Mouse (Mus musculus): ENCODE results near the gene Il25.

DNA sequence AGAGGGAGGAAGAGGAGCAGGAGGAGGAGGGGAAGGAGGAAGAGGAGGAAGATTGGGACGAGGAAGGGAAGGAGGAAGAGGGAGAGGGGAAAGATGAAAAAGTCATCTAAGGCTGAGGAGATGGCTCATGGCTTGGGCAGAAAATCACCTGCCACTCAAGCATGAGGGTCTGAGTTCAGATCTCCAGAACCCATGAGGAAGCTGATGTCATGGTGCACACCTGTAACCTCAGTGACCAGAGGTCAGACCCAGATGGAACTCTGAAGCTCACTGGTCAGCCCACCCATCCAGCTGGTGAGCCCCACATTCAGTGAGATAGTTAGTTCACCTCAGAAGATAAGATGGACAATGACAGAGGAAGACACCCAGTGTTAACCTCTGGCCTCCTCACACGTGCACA, 12.4 kb downstream of the Il25 start:
- no peak for TF ChIP-seq CTCF (IDR thresholded peaks at IDR 0.05; ENCODE audit: borderline replicate concordance, insufficient read depth, low read length)
- no peak for TF ChIP-seq POLR2A (IDR thresholded peaks at IDR 0.05; ENCODE audit: low read depth, low read length)
